Mouse (Mus musculus): ENCODE results near the gene Serpina11. TPM values are rescaled to one million over a fixed set of nuclear protein-coding genes. Genes with fewer than 3 reads are reported as not detected.

Gene Serpina11
- polyA plus RNA-seq, 1 experiment: 0.10 TPM

GRCm38 (mm10) chr12:103981646-103982360 is 8.0 kb downstream of the Serpina11 start:
- H3K79me2 ChIP-seq (ENCODE audit: control insufficient read depth, insufficient read depth): no peaks in the 10 kb centered on the region
- no peak for TF ChIP-seq TCF3 (IDR thresholded peaks at IDR 0.05; ENCODE audit: insufficient read length, low read depth)
- TF ChIP-seq SRF (IDR thresholded peaks at IDR 0.05; ENCODE audit: control insufficient read depth, insufficient read length, low read depth): no peak
- no peak for TF ChIP-seq POLR2A (IDR thresholded peaks at IDR 0.05; ENCODE audit: insufficient read length, low read depth)
- no peak for TF ChIP-seq MAX (IDR thresholded peaks at IDR 0.05; ENCODE audit: low read depth)
- no peak for TF ChIP-seq MYOD1 (IDR thresholded peaks at IDR 0.05; ENCODE audit: control insufficient read depth in 1 of 3, insufficient read length in 2 of 3, low read depth in 2 of 3)
- TF ChIP-seq CEBPB (IDR thresholded peaks at IDR 0.05; ENCODE audit: insufficient read depth, poor library complexity, severe bottlenecking): no peak
- peaks cover 4% of the 10 kb centered on the region for H3K27me3 ChIP-seq (ENCODE audit: control insufficient read depth, insufficient read depth, insufficient read length)
- H3K4me3 ChIP-seq: no peak overlapping the region
- no peak overlapping the region for H3K4me2 ChIP-seq (ENCODE audit: low read depth)
- no peaks in the 10 kb centered on the region for H3K36me3 ChIP-seq (ENCODE audit: control insufficient read depth, insufficient read depth)
- H3ac ChIP-seq (ENCODE audit: control insufficient read depth, insufficient read length): no peak overlapping the region

- Histone ChIP-seq H3ac (ENCODE audit: control insufficient read depth, insufficient read length) (no peak overlapping the region), H3K4me3 (no peak overlapping the region), H3K27me3 (ENCODE audit: control insufficient read depth, insufficient read depth, insufficient read length) (peaks cover 4% of the 10 kb centered on the region), H3K4me2 (ENCODE audit: low read depth) (no peak overlapping the region), H3K36me3 (ENCODE audit: control insufficient read depth, insufficient read depth) (no peaks in the 10 kb centered on the region), H3K79me2 (ENCODE audit: control insufficient read depth, insufficient read depth) (no peaks in the 10 kb centered on the region)
- no peak for TF ChIP-seq MYOG (IDR thresholded peaks at IDR 0.05; ENCODE audit: control insufficient read depth in 1 of 3, insufficient read depth in 1 of 3, insufficient read length in 2 of 3, low read depth in 2 of 3)
- TF ChIP-seq TCF12 (IDR thresholded peaks at IDR 0.05; ENCODE audit: insufficient read depth, poor library complexity, severe bottlenecking): no peak
- TF ChIP-seq SRF (IDR thresholded peaks at IDR 0.05; ENCODE audit: control insufficient read depth, insufficient read length, low read depth): no peak
- no peak for TF ChIP-seq TCF3 (IDR thresholded peaks at IDR 0.05; ENCODE audit: insufficient read length, low read depth)
- no peak for TF ChIP-seq POLR2AphosphoS2 (IDR thresholded peaks at IDR 0.05; ENCODE audit: insufficient read length, low read depth)
- TF ChIP-seq MAX (IDR thresholded peaks at IDR 0.05; ENCODE audit: low read depth): no peak
Observed at GRCm38 (mm10) chr12:103978294-103978693, 11.5 kb downstream of the Serpina11 start.

DNA sequence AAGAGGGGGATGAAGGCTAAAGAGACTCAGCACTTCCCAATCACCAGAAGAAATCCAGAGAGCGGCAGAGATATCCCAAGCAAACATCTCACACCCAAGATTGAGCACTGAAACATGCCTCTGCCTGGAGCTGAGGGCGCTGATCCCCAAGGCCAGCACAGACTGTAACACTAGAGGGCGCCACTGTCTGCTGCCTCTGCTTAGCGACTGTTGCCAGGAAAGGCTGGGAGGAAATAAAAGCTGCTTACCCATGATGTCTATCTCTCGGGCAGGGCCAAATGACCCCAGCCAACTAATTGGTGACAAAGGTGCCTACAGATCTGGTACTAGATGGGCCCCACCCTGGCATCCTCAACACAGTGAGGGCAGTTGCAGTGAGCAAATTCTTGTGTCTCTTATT is 11.9 kb downstream of the Serpina11 start:
- H3ac ChIP-seq (ENCODE audit: control insufficient read depth, insufficient read length): no peak overlapping the region
- no peak overlapping the region for H3K4me3 ChIP-seq
- H3K79me2 ChIP-seq (ENCODE audit: control insufficient read depth, insufficient read depth): no peaks in the 10 kb centered on the region
- TF ChIP-seq USF1 (IDR thresholded peaks at IDR 0.05; ENCODE audit: low read depth): no peak
- no peak for TF ChIP-seq MYOG (IDR thresholded peaks at IDR 0.05; ENCODE audit: control insufficient read depth in 1 of 3, insufficient read depth in 1 of 3, insufficient read length in 2 of 3, low read depth in 2 of 3)
- no peak for TF ChIP-seq SRF (IDR thresholded peaks at IDR 0.05; ENCODE audit: control insufficient read depth, insufficient read length, low read depth)
- TF ChIP-seq TCF12 (IDR thresholded peaks at IDR 0.05; ENCODE audit: insufficient read depth, poor library complexity, severe bottlenecking): no peak
- no peak for TF ChIP-seq POLR2AphosphoS2 (IDR thresholded peaks at IDR 0.05; ENCODE audit: insufficient read length, low read depth)
- no peak for TF ChIP-seq POLR2A (IDR thresholded peaks at IDR 0.05; ENCODE audit: insufficient read length, low read depth)
- TF ChIP-seq E2F4 (IDR thresholded peaks at IDR 0.05; ENCODE audit: insufficient read depth): no peak
- no peak for TF ChIP-seq CEBPB (IDR thresholded peaks at IDR 0.05; ENCODE audit: insufficient read depth, poor library complexity, severe bottlenecking)
- no peak for TF ChIP-seq TCF3 (IDR thresholded peaks at IDR 0.05; ENCODE audit: insufficient read length, low read depth)
- TF ChIP-seq MAX (IDR thresholded peaks at IDR 0.05; ENCODE audit: low read depth): no peak
- no peak for TF ChIP-seq REST (IDR thresholded peaks at IDR 0.05; ENCODE audit: insufficient read depth, insufficient read length)
- H3K4me2 ChIP-seq (ENCODE audit: low read depth): no peak overlapping the region
- H3K27me3 ChIP-seq (ENCODE audit: control insufficient read depth, insufficient read depth, insufficient read length): peaks cover 4% of the 10 kb centered on the region
- H3K36me3 ChIP-seq (ENCODE audit: control insufficient read depth, insufficient read depth): no peaks in the 10 kb centered on the region

- Histone ChIP-seq H3K4me2 (ENCODE audit: low read depth) (no peak overlapping the region), H3K27me3 (ENCODE audit: control insufficient read depth, insufficient read depth, insufficient read length) (peaks cover 4% of the 10 kb centered on the region), H3K36me3 (ENCODE audit: control insufficient read depth, insufficient read depth) (no peaks in the 10 kb centered on the region), H3ac (ENCODE audit: control insufficient read depth, insufficient read length) (no peak overlapping the region), H3K79me2 (ENCODE audit: control insufficient read depth, insufficient read depth) (no peaks in the 10 kb centered on the region), H3K4me3 (no peak overlapping the region)
- TF ChIP-seq SRF (IDR thresholded peaks at IDR 0.05; ENCODE audit: control insufficient read depth, insufficient read length, low read depth): no peak
- no peak for TF ChIP-seq POLR2A (IDR thresholded peaks at IDR 0.05; ENCODE audit: insufficient read length, low read depth)
Observed at GRCm38 (mm10) chr12:103977060-103977459, 12.7 kb downstream of the Serpina11 start.

DNA sequence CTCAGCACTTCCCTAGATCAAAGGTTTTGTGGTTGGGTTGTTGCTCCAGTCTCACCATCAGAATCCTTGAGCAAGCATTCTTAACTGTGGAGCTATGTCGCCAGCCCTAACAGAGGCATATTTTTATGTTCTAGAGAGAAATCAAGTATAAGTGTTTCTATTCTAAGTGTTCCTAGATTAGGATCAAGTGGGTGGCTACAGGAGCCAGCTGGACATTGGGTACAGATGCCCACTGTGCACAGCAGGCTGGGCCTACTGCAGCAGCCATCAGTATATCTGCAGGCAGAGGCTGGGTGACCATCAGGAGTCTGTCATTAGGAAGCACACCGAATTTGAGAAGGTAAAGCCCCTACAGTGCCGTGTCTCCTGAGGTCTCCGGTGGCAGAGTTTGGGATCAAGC is 18.7 kb downstream of the Serpina11 start:
- no peak overlapping the region for H3ac ChIP-seq (ENCODE audit: control insufficient read depth, insufficient read length)
- TF ChIP-seq POLR2AphosphoS2 (IDR thresholded peaks at IDR 0.05; ENCODE audit: insufficient read length, low read depth) (no peak), MAX (IDR thresholded peaks at IDR 0.05; ENCODE audit: low read depth) (no peak)
- no peak overlapping the region for H3K4me2 ChIP-seq (ENCODE audit: low read depth)
- no peaks in the 10 kb centered on the region for H3K36me3 ChIP-seq (ENCODE audit: control insufficient read depth, insufficient read depth)
- no peaks in the 10 kb centered on the region for H3K79me2 ChIP-seq (ENCODE audit: control insufficient read depth, insufficient read depth)
- no peaks in the 10 kb centered on the region for H3K27me3 ChIP-seq (ENCODE audit: control insufficient read depth, insufficient read depth, insufficient read length)
- H3K4me3 ChIP-seq: no peak overlapping the region

All from myocyte (in vitro differentiated cells).